Mouse (Mus musculus): ENCODE measurements at regions not wholly inside any gene's neighbourhood (a gene's known extent, or its start where the extent isn't known, plus 50 kb on each side); places are given as distances from the start of the nearest gene placed in this dataset.

GRCm38 (mm10) chr6:84383141-84383540, 210.6 kb downstream of the Cyp26b1 start:
- no peak for TF ChIP-seq GATA1 (IDR thresholded peaks at IDR 0.05; ENCODE audit: low read length)
- no peak for TF ChIP-seq TAL1 (IDR thresholded peaks at IDR 0.05; ENCODE audit: low read length)

Measured in erythroblast, embryonic 14.5 days (primary cell).